Mouse (Mus musculus): ENCODE data around the gene Tspyl3. TPM values are rescaled to one million over a fixed set of nuclear protein-coding genes. Genes with fewer than 3 reads are reported as not detected.

The Tspyl3 gene
- polyA plus RNA-seq, 1 experiment from 2014 or later: 9.7 TPM

GRCm38 (mm10) chr2:153241250-153242014, 16.2 kb upstream of the Tspyl3 start, which contains the start of the genes Plagl2 and Pofut1:
Plagl2 (minus strand) TSS chr2:153241426.
Pofut1 (plus strand) TSS chr2:153241533.
- peak; percentile 87 for DNase-seq (ENCODE audit: low spot score)
- WGBS: under 1% methylated on average over 66 of the region's 72 CpGs
- H3K27me3 ChIP-seq (ENCODE audit: insufficient read depth, poor library complexity, severe bottlenecking): no peaks in the 10 kb centered on the region
- H3K9me3 ChIP-seq: no peaks in the 10 kb centered on the region
- peaks cover 49% of the 10 kb centered on the region for H3K36me3 ChIP-seq
- peak within 1 kb of the TSS; percentile 80 for H3K4me3 ChIP-seq
- H3K27ac ChIP-seq: peak within 1 kb of the TSS; percentile 99
- peaks cover 44% of the 10 kb centered on the region for H3K4me1 ChIP-seq (replicated peaks)

GRCm38 (mm10) chr2:153240701-153241235, 15.5 kb upstream of the Tspyl3 start:
- WGBS: under 1% methylated on average over 33 of the region's 33 CpGs
- H3K4me3 ChIP-seq: peak overlapping the region; percentile 80
- peaks cover 44% of the 10 kb centered on the region for H3K4me1 ChIP-seq (replicated peaks)
- H3K36me3 ChIP-seq: peaks cover 49% of the 10 kb centered on the region
- H3K27ac ChIP-seq: peak overlapping the region; percentile 99
- DNase-seq (ENCODE audit: low spot score): no peak
- H3K27me3 ChIP-seq (ENCODE audit: insufficient read depth, poor library complexity, severe bottlenecking): no peaks in the 10 kb centered on the region
- no peaks in the 10 kb centered on the region for H3K9me3 ChIP-seq

- H3K4me1 ChIP-seq (replicated peaks): peaks cover 44% of the 10 kb centered on the region
- no peaks in the 10 kb centered on the region for H3K27me3 ChIP-seq (ENCODE audit: insufficient read depth, poor library complexity, severe bottlenecking)
- peak; percentile 29 for DNase-seq (ENCODE audit: low spot score)
- H3K9me3 ChIP-seq: no peaks in the 10 kb centered on the region
- H3K27ac ChIP-seq: peak overlapping the region; percentile 99
- H3K36me3 ChIP-seq: peaks cover 49% of the 10 kb centered on the region
- peak overlapping the region; percentile 80 for H3K4me3 ChIP-seq
- 9% methylated on average over 21 of the region's 22 CpGs for WGBS
These were observed 14.7 kb upstream of the Tspyl3 start for GRCm38 (mm10) chr2:153239860-153240480.

GRCm38 (mm10) chr2:153239021-153239859, 14.0 kb upstream of the Tspyl3 start:
- no peak for DNase-seq (ENCODE audit: low spot score)
- Histone ChIP-seq H3K4me3 (peak overlapping the region; percentile 80), H3K27me3 (ENCODE audit: insufficient read depth, poor library complexity, severe bottlenecking) (no peaks in the 10 kb centered on the region), H3K9me3 (no peaks in the 10 kb centered on the region), H3K4me1 (replicated peaks) (peaks cover 44% of the 10 kb centered on the region), H3K36me3 (peaks cover 49% of the 10 kb centered on the region), H3K27ac (peak overlapping the region; percentile 99)
- WGBS: 69% methylated on average over 7 of the region's 7 CpGs

GRCm38 (mm10) chr2:153238406-153238805, 13.2 kb upstream of the Tspyl3 start:
- Histone ChIP-seq H3K27ac (no peak overlapping the region), H3K4me1 (replicated peaks) (peaks cover 44% of the 10 kb centered on the region), H3K9me3 (no peaks in the 10 kb centered on the region), H3K27me3 (ENCODE audit: insufficient read depth, poor library complexity, severe bottlenecking) (no peaks in the 10 kb centered on the region), H3K36me3 (peaks cover 52% of the 10 kb centered on the region), H3K4me3 (no peak overlapping the region)
- 83% methylated on average over 2 of the region's 2 CpGs for WGBS
- no peak for DNase-seq (ENCODE audit: low spot score)

GRCm38 (mm10) chr2:153237891-153238290, 12.7 kb upstream of the Tspyl3 start:
- Histone ChIP-seq H3K27ac (no peak overlapping the region), H3K36me3 (peaks cover 55% of the 10 kb centered on the region), H3K9me3 (no peaks in the 10 kb centered on the region), H3K27me3 (ENCODE audit: insufficient read depth, poor library complexity, severe bottlenecking) (no peaks in the 10 kb centered on the region), H3K4me1 (replicated peaks) (peaks cover 44% of the 10 kb centered on the region), H3K4me3 (no peak overlapping the region)
- DNase-seq (ENCODE audit: low spot score): no peak
- WGBS: 82% methylated on average over 4 of the region's 4 CpGs

GRCm38 (mm10) chr2:153237193-153237592, 12.0 kb upstream of the Tspyl3 start:
- no peaks in the 10 kb centered on the region for H3K9me3 ChIP-seq
- H3K4me3 ChIP-seq: no peak overlapping the region
- H3K4me1 ChIP-seq (replicated peaks): peaks cover 38% of the 10 kb centered on the region
- H3K36me3 ChIP-seq: peaks cover 62% of the 10 kb centered on the region
- no peak overlapping the region for H3K27ac ChIP-seq
- no peak for DNase-seq (ENCODE audit: low spot score)
- WGBS: 84% methylated on average over 4 of the region's 4 CpGs
- no peaks in the 10 kb centered on the region for H3K27me3 ChIP-seq (ENCODE audit: insufficient read depth, poor library complexity, severe bottlenecking)

GRCm38 (mm10) chr2:153228523-153228922, 3.3 kb upstream of the Tspyl3 start:
- WGBS: 90% methylated on average over 5 of the region's 5 CpGs
- Histone ChIP-seq H3K27ac (no peak overlapping the region), H3K36me3 (peaks cover 70% of the 10 kb centered on the region), H3K27me3 (ENCODE audit: insufficient read depth, poor library complexity, severe bottlenecking) (no peaks in the 10 kb centered on the region), H3K9me3 (no peaks in the 10 kb centered on the region), H3K4me1 (replicated peaks) (peaks cover 15% of the 10 kb centered on the region), H3K4me3 (no peak overlapping the region)
- DNase-seq (ENCODE audit: low spot score): no peak

GRCm38 (mm10) chr2:153227959-153228358, 2.7 kb upstream of the Tspyl3 start:
- no peaks in the 10 kb centered on the region for H3K9me3 ChIP-seq
- H3K4me3 ChIP-seq: no peak overlapping the region
- no peak overlapping the region for H3K27ac ChIP-seq
- WGBS: 91% methylated on average over 4 of the region's 4 CpGs
- H3K4me1 ChIP-seq (replicated peaks): peaks cover 15% of the 10 kb centered on the region
- no peaks in the 10 kb centered on the region for H3K27me3 ChIP-seq (ENCODE audit: insufficient read depth, poor library complexity, severe bottlenecking)
- DNase-seq (ENCODE audit: low spot score): no peak
- peaks cover 64% of the 10 kb centered on the region for H3K36me3 ChIP-seq

GRCm38 (mm10) chr2:153225595-153225953, 333 bp upstream of the Tspyl3 start:
- Histone ChIP-seq H3K4me1 (replicated peaks) (peaks cover 15% of the 10 kb centered on the region), H3K27me3 (ENCODE audit: insufficient read depth, poor library complexity, severe bottlenecking) (no peaks in the 10 kb centered on the region), H3K36me3 (peaks cover 45% of the 10 kb centered on the region), H3K27ac (peak overlapping the region; percentile 88; the same call in 1 of the 2 replicates), H3K4me3 (peak overlapping the region; percentile 66), H3K9me3 (no peaks in the 10 kb centered on the region)
- DNase-seq (ENCODE audit: low spot score): no peak
- WGBS: 8% methylated on average over 3 of the region's 3 CpGs

- H3K27ac ChIP-seq: no peak overlapping the region
- DNase-seq (ENCODE audit: low spot score): no peak
- H3K9me3 ChIP-seq: no peaks in the 10 kb centered on the region
- H3K36me3 ChIP-seq: peaks cover 15% of the 10 kb centered on the region; the same call in 1 of the 2 replicates
- H3K4me3 ChIP-seq: no peak overlapping the region
- peaks cover 15% of the 10 kb centered on the region for H3K4me1 ChIP-seq (replicated peaks)
- no peaks in the 10 kb centered on the region for H3K27me3 ChIP-seq (ENCODE audit: insufficient read depth, poor library complexity, severe bottlenecking)
- WGBS: 92% methylated on average over 2 of the region's 2 CpGs
These were observed 2.7 kb downstream of the Tspyl3 start for GRCm38 (mm10) chr2:153222566-153222965.

GRCm38 (mm10) chr2:153222130-153222529, 3.1 kb downstream of the Tspyl3 start:
- H3K4me3 ChIP-seq: no peak overlapping the region
- no peaks in the 10 kb centered on the region for H3K27me3 ChIP-seq (ENCODE audit: insufficient read depth, poor library complexity, severe bottlenecking)
- no peaks in the 10 kb centered on the region for H3K9me3 ChIP-seq
- H3K36me3 ChIP-seq: peaks cover 10% of the 10 kb centered on the region; the same call in 1 of the 2 replicates
- H3K4me1 ChIP-seq (replicated peaks): peaks cover 15% of the 10 kb centered on the region
- no peak for DNase-seq (ENCODE audit: low spot score)
- H3K27ac ChIP-seq: no peak overlapping the region

Measured in hindbrain, embryonic 10.5 days (tissue).